Mouse (Mus musculus) midbrain, embryonic 14.5 days (tissue): Measurements from ENCODE around the gene Csnk1e. TPM values are rescaled to one million over a fixed set of nuclear protein-coding genes. Genes with fewer than 3 reads are reported as not detected.

Source experiments
- ATAC-seq: fragments of 200-750 bp; cut with Nextera tagmentation; 2 replicates; pipeline ENCODE4 v1.8.0; 2017; ENCODE audit warnings: moderate number of reproducible peaks, moderate library complexity; ENCODE audit not compliant: low FRiP score, low TSS enrichment
- DNase-seq: peaks from one replicate; pipeline ENCODE4 v3.0.0-alpha.2; 2015
- H3K27ac ChIP-seq: fragments of 300-500 bp; sonication (generic); replicated peaks from 2 replicates; pipeline ENCODE4 v1.5.1; 2014; ENCODE audit warnings: mild to moderate bottlenecking, low read depth, low read length, moderate library complexity
- H3K27me3 ChIP-seq: fragments of 300-500 bp; sonication (generic); 2 replicates; pipeline ENCODE4 v1.6.1; 2014; ENCODE audit warnings: low read length, control low read depth, mixed read lengths; ENCODE audit not compliant: control insufficient read depth, insufficient read depth
- H3K36me3 ChIP-seq: fragments of 300-500 bp; sonication (generic); 2 replicates; pipeline ENCODE4 v1.6.1; 2014; ENCODE audit warnings: low read length, control low read depth; ENCODE audit not compliant: control insufficient read depth, insufficient read depth
- H3K4me1 ChIP-seq: fragments of 300-500 bp; sonication (generic); 2 replicates; pipeline ENCODE4 v1.6.1; 2014; ENCODE audit warnings: mild to moderate bottlenecking, antibody characterized with exemption, low read length, control low read depth; ENCODE audit not compliant: control insufficient read depth, insufficient read depth
- H3K4me2 ChIP-seq: fragments of 300-500 bp; sonication (generic); 2 replicates; pipeline ENCODE4 v1.6.1; 2014; ENCODE audit warnings: mild to moderate bottlenecking, low read length, moderate library complexity
- H3K4me3 ChIP-seq: fragments of 300-500 bp; sonication (generic); replicated peaks from 2 replicates; pipeline ENCODE4 v1.5.1; 2014; ENCODE audit warnings: low read depth, low read length
- H3K9ac ChIP-seq: fragments of 300-500 bp; sonication (generic); replicated peaks from 2 replicates; pipeline ENCODE4 v1.6.1; 2014; ENCODE audit warnings: mild to moderate bottlenecking, low read length, moderate library complexity
- H3K9me3 ChIP-seq: fragments of 300-500 bp; sonication (generic); 2 replicates; pipeline ENCODE4 v1.6.1; 2016; ENCODE audit warnings: low read length, control low read depth, mixed read lengths; ENCODE audit not compliant: control insufficient read depth
- WGBS: fragments of 180-500 bp; shearing (Covaris S2); extraction: QIAGEN DNeasy Blood & Tissue Kit; methylation state at CpG from one replicate; pipeline ENCODE4 v1.1.7; 2014; 5-methylcytosine and 5-hydroxymethylcytosine counted together
- polyA plus RNA-seq: library from polyadenylated mRNA; unstranded; fragments of >200 nt; fragmentation: Nextera tagmentation; extraction: Ambion mirVana; gene quantifications from 2 replicates; pipeline ENCODE4 v1.2.1, GENCODE M21; 2014

Gene Csnk1e
- polyA plus RNA-seq, 1 experiment from 2014 or later = 225 TPM

GRCm38 (mm10) chr15:79424602-79425001 lies 30.8 kb downstream of the Csnk1e start:
- Histone ChIP-seq H3K27me3 (no peaks in the 10 kb centered on the region), H3K27ac (no peak overlapping the region), H3K36me3 (peaks cover 100% of the 10 kb centered on the region), H3K9ac (no peak overlapping the region), H3K4me3 (no peak overlapping the region), H3K4me1 (no peaks in the 10 kb centered on the region), H3K4me2 (no peak overlapping the region), H3K9me3 (no peaks in the 10 kb centered on the region)
- no peak for ATAC-seq
- DNase-seq = no peak
- 94% methylated on average over 17 of the region's 17 CpGs for WGBS

GRCm38 (mm10) chr15:79422715-79423243 lies 32.6 kb downstream of the Csnk1e start:
- H3K9ac ChIP-seq = no peak overlapping the region
- no peaks in the 10 kb centered on the region for H3K4me1 ChIP-seq
- DNase-seq = no peak
- no peaks in the 10 kb centered on the region for H3K27me3 ChIP-seq
- no peak overlapping the region for H3K4me3 ChIP-seq
- peaks cover 99% of the 10 kb centered on the region for H3K36me3 ChIP-seq
- no peak overlapping the region for H3K4me2 ChIP-seq
- H3K9me3 ChIP-seq = no peaks in the 10 kb centered on the region
- ATAC-seq = no peak
- no peak overlapping the region for H3K27ac ChIP-seq
- 92% methylated on average over 6 of the region's 6 CpGs for WGBS

- Histone ChIP-seq H3K27me3 (no peaks in the 10 kb centered on the region), H3K4me1 (no peaks in the 10 kb centered on the region), H3K4me2 (no peak overlapping the region), H3K36me3 (peaks cover 72% of the 10 kb centered on the region), H3K27ac (no peak overlapping the region), H3K9ac (no peak overlapping the region), H3K9me3 (no peaks in the 10 kb centered on the region), H3K4me3 (no peak overlapping the region)
- DNase-seq (no peak), ATAC-seq (no peak)
- 93% methylated on average over 11 of the region's 11 CpGs for WGBS
These were observed 36.7 kb downstream of the Csnk1e start for GRCm38 (mm10) chr15:79418677-79419076.

DNA sequence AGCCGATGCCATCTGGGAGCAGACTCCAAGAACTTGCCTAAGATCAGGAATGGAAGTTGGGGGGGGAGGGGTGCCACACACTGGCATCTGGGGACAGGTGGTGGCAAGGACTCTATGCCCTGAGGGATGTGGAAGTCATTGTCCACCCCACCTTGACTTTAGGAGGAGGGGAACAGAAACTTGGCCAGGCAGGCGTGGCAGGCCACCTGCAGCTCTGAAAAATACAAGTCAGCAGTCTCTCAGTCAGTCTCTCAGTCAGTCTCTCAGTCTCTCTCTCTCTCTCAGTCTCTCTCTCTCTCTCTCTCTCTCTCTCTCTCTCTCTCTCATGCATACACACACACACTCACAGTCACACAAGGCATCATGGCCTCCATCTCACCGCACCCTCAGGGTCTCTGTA lies 37.1 kb downstream of the Csnk1e start:
- Histone ChIP-seq H3K27me3 (no peaks in the 10 kb centered on the region), H3K4me3 (no peak overlapping the region), H3K4me1 (no peaks in the 10 kb centered on the region), H3K9ac (no peak overlapping the region), H3K36me3 (peaks cover 67% of the 10 kb centered on the region), H3K27ac (no peak overlapping the region), H3K9me3 (no peaks in the 10 kb centered on the region), H3K4me2 (no peak overlapping the region)
- ATAC-seq (no peak), DNase-seq (no peak)
- 90% methylated on average over 3 of the region's 3 CpGs for WGBS

DNA sequence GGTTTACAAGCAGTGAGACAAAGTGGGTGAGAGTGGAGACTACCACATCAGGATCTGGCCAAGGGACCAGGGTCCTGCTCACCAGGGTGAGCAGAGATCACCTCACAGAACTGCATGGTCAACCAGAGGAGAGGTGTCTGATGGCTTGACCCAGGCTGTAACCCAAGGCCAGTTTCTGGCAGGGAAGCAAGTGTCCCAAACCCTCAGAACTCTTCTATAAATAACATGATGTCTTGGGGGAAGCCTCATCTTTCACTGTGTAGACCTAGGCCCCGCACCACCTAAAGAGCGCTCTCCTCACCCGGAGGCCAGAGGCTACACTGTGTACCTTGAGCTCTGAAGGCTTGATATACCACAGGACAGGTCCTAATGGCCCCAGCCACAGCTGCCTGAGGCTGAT lies 38.0 kb downstream of the Csnk1e start:
- Histone ChIP-seq H3K36me3 (peaks cover 59% of the 10 kb centered on the region), H3K27me3 (no peaks in the 10 kb centered on the region), H3K9ac (no peak overlapping the region), H3K4me3 (no peak overlapping the region), H3K9me3 (no peaks in the 10 kb centered on the region), H3K4me1 (no peaks in the 10 kb centered on the region), H3K4me2 (no peak overlapping the region), H3K27ac (no peak overlapping the region)
- WGBS = 97% methylated on average over 3 of the region's 3 CpGs
- no peak for ATAC-seq
- no peak for DNase-seq

DNA sequence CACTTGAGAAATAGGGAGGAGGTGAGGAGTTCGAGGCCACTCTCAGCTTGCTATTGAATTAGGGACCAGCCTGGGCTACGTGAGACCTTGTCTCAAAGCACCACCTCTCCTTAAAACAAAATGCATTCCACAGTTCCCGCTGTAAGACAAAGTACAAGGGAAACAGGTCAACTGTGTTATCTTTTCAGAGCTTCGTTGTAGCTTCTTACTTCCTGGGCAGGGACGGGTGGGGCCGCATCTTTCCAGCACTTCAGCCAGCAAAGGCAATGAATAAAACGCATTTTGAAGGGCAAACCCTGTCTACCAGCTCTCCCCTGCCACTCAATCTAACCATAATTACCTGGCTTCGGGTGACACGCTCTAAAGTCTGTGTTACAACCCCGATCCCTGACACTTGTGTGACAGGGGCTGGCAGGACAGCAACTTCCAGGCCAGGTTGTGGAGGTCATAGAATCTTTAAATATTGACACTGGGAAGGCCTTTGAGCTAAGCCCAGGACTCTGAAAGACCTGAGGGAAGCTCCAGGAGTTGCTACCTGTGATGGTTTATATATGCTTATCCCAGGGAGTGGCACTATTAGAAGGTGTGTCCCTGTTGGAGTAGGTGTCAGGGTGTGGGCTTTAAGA lies 38.8 kb downstream of the Csnk1e start:
- peaks cover 51% of the 10 kb centered on the region for H3K36me3 ChIP-seq
- 95% methylated on average over 10 of the region's 10 CpGs for WGBS
- no peak overlapping the region for H3K4me2 ChIP-seq
- no peaks in the 10 kb centered on the region for H3K9me3 ChIP-seq
- no peak overlapping the region for H3K4me3 ChIP-seq
- no peak overlapping the region for H3K27ac ChIP-seq
- DNase-seq = no peak
- H3K9ac ChIP-seq = no peak overlapping the region
- no peak for ATAC-seq
- no peaks in the 10 kb centered on the region for H3K27me3 ChIP-seq
- no peaks in the 10 kb centered on the region for H3K4me1 ChIP-seq

- Histone ChIP-seq H3K4me3 (no peak overlapping the region), H3K27me3 (no peaks in the 10 kb centered on the region), H3K9ac (no peak overlapping the region), H3K27ac (no peak overlapping the region), H3K4me2 (no peak overlapping the region), H3K9me3 (no peaks in the 10 kb centered on the region), H3K36me3 (peaks cover 30% of the 10 kb centered on the region), H3K4me1 (no peaks in the 10 kb centered on the region)
- DNase-seq (no peak), ATAC-seq (no peak)
- 85% methylated on average over 4 of the region's 4 CpGs for WGBS
These were observed 40.9 kb downstream of the Csnk1e start for GRCm38 (mm10) chr15:79414513-79414912.

- H3K27me3 ChIP-seq = no peaks in the 10 kb centered on the region
- H3K9ac ChIP-seq = no peak overlapping the region
- WGBS = 85% methylated on average over 8 of the region's 8 CpGs
- H3K4me3 ChIP-seq = no peak overlapping the region
- no peaks in the 10 kb centered on the region for H3K4me1 ChIP-seq
- H3K4me2 ChIP-seq = no peak overlapping the region
- DNase-seq (no peak), ATAC-seq (no peak)
- no peak overlapping the region for H3K27ac ChIP-seq
- no peaks in the 10 kb centered on the region for H3K9me3 ChIP-seq
- H3K36me3 ChIP-seq = peaks cover 23% of the 10 kb centered on the region
These were observed 41.6 kb downstream of the Csnk1e start for GRCm38 (mm10) chr15:79413802-79414201.

DNA sequence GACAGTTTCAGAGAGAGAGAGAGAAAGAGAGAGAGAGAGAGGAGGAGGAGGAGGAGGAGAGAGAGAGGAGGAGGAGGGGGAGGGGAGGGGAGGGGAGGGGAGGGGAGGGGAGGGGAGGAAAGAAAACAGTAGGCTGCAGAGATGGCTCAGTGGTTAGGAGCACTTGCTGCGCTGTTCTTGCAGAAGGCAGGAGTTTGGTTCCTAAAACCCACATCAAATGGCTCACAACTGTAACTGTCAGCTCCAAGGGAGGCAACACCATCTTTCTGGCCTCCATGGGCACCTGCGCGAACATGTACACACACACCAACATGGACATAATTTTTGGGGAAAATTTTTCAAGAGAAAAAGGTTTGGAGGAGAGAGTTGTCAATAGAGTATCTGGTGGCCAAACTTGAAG lies 42.2 kb downstream of the Csnk1e start:
- no peaks in the 10 kb centered on the region for H3K27me3 ChIP-seq
- no peak for DNase-seq
- H3K27ac ChIP-seq = no peak overlapping the region
- peaks cover 17% of the 10 kb centered on the region for H3K36me3 ChIP-seq
- no peaks in the 10 kb centered on the region for H3K4me1 ChIP-seq
- H3K9ac ChIP-seq = no peak overlapping the region
- H3K4me3 ChIP-seq = no peak overlapping the region
- H3K9me3 ChIP-seq = no peaks in the 10 kb centered on the region
- no peak for ATAC-seq
- no peak overlapping the region for H3K4me2 ChIP-seq
- WGBS = 92% methylated on average over 3 of the region's 3 CpGs
